Mouse (Mus musculus): ENCODE data around the gene Lnx2. TPM values are rescaled to one million over a fixed set of nuclear protein-coding genes. Genes with fewer than 3 reads are reported as not detected.

The Lnx2 gene
- polyA plus RNA-seq, 1 experiment, result 48.3 TPM

DNA sequence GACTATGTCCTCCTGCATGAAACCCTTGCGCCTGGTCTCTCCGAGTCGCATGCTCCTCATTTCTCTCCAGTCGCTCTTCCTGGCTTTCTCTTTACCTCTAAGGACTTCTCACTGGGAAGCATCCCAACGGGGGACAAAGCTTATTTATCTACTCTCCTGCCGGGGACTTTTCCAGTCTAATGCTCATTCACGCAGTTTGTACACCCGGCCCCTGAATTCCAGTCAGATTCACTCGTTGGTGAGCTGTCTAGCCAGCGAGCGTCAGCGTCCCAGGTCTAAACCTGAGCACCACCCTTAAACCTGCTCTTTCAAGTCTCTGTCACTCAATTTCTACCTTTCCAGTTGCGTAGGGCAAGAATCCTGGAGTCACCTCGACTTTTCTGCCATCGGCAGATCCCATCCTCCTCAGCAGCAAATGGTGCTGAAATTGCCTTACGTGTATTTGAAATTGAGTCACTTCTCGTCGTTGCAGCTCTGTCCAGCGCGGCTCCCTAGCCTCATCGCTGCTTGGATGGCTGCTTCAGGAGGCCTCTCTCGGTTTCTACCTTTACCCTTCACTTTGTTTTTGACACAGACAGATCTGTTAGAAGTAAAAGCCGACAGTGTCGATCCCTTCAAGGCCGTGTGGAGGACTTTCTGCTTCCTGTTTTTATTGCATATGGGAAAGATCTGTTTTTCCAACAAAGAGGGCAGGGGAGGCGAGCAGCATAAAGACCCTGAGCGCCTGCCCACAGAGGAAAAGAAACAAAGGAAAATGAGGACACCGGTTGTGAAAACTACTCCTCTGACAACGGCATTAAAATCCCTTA is 24.7 kb downstream of the Lnx2 start:
- 82% methylated on average over 29 of the region's 29 CpGs for WGBS
- Histone ChIP-seq H3K4me3 (ENCODE audit: control insufficient read depth, insufficient read depth, low read length) (no peak overlapping the region), H3K27me3 (ENCODE audit: control insufficient read depth, insufficient read depth, low read length) (no peaks in the 10 kb centered on the region), H3K4me1 (replicated peaks; ENCODE audit: control insufficient read depth, insufficient read depth, low read length) (peaks cover 14% of the 10 kb centered on the region), H3K27ac (ENCODE audit: control insufficient read depth, insufficient read depth, low read length) (peak overlapping the region; percentile 66; the same call in 1 of the 2 replicates), H3K36me3 (ENCODE audit: control insufficient read depth, insufficient read depth, low read length) (no peaks in the 10 kb centered on the region)
- TF ChIP-seq POLR2A (IDR thresholded peaks at IDR 0.05; ENCODE audit: control insufficient read depth, extremely low read depth, insufficient read depth, low read length, poor library complexity), result no peak
- TF ChIP-seq CTCF (IDR thresholded peaks at IDR 0.05; ENCODE audit: borderline replicate concordance, control insufficient read depth, extremely low read depth, insufficient read depth, low read length, poor library complexity), result no peak
- no peak for DNase-seq

DNA sequence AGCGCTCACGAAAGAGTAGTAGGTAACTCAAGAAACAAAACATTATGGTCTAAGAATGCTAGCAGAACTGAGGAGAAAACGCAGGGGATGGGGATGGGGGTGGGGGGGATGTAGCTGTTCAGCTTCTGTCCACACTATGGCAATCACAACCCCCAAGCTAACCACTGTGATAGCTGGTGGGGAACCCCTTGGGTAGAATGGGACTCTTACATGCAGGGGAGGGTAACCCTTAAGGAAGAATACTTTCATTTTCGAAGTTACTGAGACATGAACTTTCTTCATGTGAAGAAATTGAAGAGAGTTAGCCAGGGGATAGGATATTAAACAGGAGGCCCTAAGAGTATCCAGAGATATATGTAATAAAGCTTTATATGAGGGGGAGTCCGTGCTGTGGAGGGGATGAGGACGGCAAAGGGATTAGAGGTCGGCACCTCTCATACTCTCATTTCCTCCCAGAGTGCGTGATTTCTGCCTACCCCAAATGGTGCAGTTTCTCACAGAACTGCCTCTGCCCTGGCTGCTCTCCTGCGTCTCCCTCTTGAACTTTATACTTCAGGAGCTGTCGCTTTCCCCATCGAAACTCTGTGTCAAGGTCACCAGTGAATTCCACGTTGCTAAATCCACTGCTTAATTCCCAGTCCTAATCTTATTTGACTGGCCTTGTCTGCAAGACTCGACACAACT is 25.4 kb downstream of the Lnx2 start:
- no peaks in the 10 kb centered on the region for H3K36me3 ChIP-seq (ENCODE audit: control insufficient read depth, insufficient read depth, low read length)

DNA sequence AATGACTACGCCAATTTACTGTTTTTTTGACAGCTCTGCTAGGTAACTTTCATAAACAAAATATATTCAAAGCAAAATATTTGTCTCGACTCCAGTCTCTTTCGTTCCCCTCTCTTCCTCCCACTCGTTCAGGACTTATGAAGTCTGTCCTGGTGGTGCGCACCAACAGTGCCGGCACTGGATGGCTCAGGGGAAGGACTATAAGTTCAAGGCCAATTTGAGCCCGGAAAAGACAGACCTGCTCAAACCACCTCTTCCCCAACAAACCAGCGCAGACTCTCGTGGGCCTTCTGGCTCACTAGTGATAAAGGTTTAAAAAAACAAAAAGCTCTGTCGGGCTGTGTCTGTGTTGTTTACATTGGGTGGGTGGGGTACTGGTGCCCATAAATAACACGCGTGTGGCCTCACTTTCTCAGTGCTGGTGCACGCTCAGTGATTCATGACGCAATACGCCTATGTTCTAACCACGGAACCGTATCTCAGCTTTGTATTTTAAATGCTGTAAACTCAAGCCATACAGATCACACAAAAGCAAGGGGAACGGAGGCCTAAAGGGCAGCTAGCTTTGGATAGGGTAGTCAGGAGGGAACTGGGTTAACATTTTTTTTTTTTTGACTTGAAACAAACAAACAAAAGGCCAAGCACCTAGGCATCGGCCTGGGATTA is 26.7 kb downstream of the Lnx2 start:
- no peak overlapping the region for H3K4me3 ChIP-seq (ENCODE audit: control insufficient read depth, insufficient read depth, low read length)
- no peak for TF ChIP-seq CTCF (IDR thresholded peaks at IDR 0.05; ENCODE audit: borderline replicate concordance, control insufficient read depth, extremely low read depth, insufficient read depth, low read length, poor library complexity)
- no peak for DNase-seq
- H3K27me3 ChIP-seq (ENCODE audit: control insufficient read depth, insufficient read depth, low read length), result no peaks in the 10 kb centered on the region
- 93% methylated on average over 19 of the region's 19 CpGs for WGBS
- no peaks in the 10 kb centered on the region for H3K36me3 ChIP-seq (ENCODE audit: control insufficient read depth, insufficient read depth, low read length)
- H3K4me1 ChIP-seq (replicated peaks; ENCODE audit: control insufficient read depth, insufficient read depth, low read length), result peaks cover 18% of the 10 kb centered on the region
- H3K27ac ChIP-seq (ENCODE audit: control insufficient read depth, insufficient read depth, low read length), result no peak overlapping the region

More for the DNA sequence above, 25.4 kb downstream of the Lnx2 start:
- Histone ChIP-seq H3K27me3 (ENCODE audit: control insufficient read depth, insufficient read depth, low read length) (no peaks in the 10 kb centered on the region), H3K27ac (ENCODE audit: control insufficient read depth, insufficient read depth, low read length) (peak overlapping the region; percentile 66; the same call in 1 of the 2 replicates), H3K4me3 (ENCODE audit: control insufficient read depth, insufficient read depth, low read length) (peak overlapping the region; percentile 33), H3K4me1 (replicated peaks; ENCODE audit: control insufficient read depth, insufficient read depth, low read length) (peaks cover 16% of the 10 kb centered on the region)
- no peak for DNase-seq
- 25% methylated on average over 13 of the region's 13 CpGs for WGBS
- no peak for TF ChIP-seq POLR2A (IDR thresholded peaks at IDR 0.05; ENCODE audit: control insufficient read depth, extremely low read depth, insufficient read depth, low read length, poor library complexity)
- TF ChIP-seq CTCF (IDR thresholded peaks at IDR 0.05; ENCODE audit: borderline replicate concordance, control insufficient read depth, extremely low read depth, insufficient read depth, low read length, poor library complexity), result no peak

DNA sequence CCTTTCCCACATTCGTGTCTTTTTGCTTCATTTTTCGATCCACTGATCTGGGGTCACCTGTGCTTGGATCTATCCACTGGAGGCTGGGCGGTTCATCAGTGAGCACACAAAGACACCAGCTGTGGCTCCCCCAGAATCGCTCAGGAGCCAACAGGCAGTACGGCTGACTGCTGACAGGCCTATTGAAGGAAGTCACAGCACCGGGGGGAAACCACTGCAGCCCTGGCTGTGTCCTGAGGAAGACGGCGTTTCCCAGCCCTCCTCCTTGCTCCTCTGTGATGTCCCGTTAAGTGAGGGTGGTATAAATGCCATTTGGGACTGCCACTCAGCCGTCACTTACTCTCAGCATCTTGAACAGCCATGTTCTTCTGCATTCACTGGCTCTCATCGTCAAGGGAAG is 30.5 kb downstream of the Lnx2 start:
- WGBS, result 40% methylated on average over 11 of the region's 11 CpGs
- Histone ChIP-seq H3K27me3 (ENCODE audit: control insufficient read depth, insufficient read depth, low read length) (no peaks in the 10 kb centered on the region), H3K4me1 (replicated peaks; ENCODE audit: control insufficient read depth, insufficient read depth, low read length) (peaks cover 6% of the 10 kb centered on the region), H3K4me3 (ENCODE audit: control insufficient read depth, insufficient read depth, low read length) (no peak overlapping the region), H3K27ac (ENCODE audit: control insufficient read depth, insufficient read depth, low read length) (no peak overlapping the region), H3K36me3 (ENCODE audit: control insufficient read depth, insufficient read depth, low read length) (peaks cover 10% of the 10 kb centered on the region)
- no peak for TF ChIP-seq POLR2A (IDR thresholded peaks at IDR 0.05; ENCODE audit: control insufficient read depth, extremely low read depth, insufficient read depth, low read length, poor library complexity)
- no peak for TF ChIP-seq CTCF (IDR thresholded peaks at IDR 0.05; ENCODE audit: borderline replicate concordance, control insufficient read depth, extremely low read depth, insufficient read depth, low read length, poor library complexity)
- DNase-seq, result no peak

DNA sequence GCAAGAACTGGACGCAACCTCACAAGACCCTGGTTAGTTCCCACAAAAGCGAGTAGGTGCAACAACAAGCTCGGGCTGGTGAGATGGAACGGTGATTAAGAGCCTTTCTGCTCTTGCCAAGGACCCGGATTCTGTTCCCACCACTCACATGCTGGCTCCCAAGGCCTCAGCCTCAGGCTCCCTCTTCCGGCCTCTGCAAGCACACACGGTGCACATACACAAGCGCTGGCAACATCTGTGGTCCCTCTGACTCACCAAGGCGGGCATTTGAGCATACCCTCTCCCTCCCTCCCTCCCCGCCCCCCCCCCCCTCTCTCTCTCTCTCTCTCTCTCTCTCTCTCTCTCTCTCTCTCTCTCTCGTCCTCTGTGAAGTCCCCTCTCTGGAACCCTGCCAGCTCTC is 31.1 kb downstream of the Lnx2 start:
- DNase-seq, result no peak
- Histone ChIP-seq H3K27me3 (ENCODE audit: control insufficient read depth, insufficient read depth, low read length) (no peaks in the 10 kb centered on the region), H3K36me3 (ENCODE audit: control insufficient read depth, insufficient read depth, low read length) (peaks cover 17% of the 10 kb centered on the region), H3K27ac (ENCODE audit: control insufficient read depth, insufficient read depth, low read length) (no peak overlapping the region), H3K4me1 (replicated peaks; ENCODE audit: control insufficient read depth, insufficient read depth, low read length) (peaks cover 6% of the 10 kb centered on the region), H3K4me3 (ENCODE audit: control insufficient read depth, insufficient read depth, low read length) (no peak overlapping the region)
- 86% methylated on average over 10 of the region's 11 CpGs for WGBS
- no peak for TF ChIP-seq POLR2A (IDR thresholded peaks at IDR 0.05; ENCODE audit: control insufficient read depth, extremely low read depth, insufficient read depth, low read length, poor library complexity)
- no peak for TF ChIP-seq CTCF (IDR thresholded peaks at IDR 0.05; ENCODE audit: borderline replicate concordance, control insufficient read depth, extremely low read depth, insufficient read depth, low read length, poor library complexity)

DNA sequence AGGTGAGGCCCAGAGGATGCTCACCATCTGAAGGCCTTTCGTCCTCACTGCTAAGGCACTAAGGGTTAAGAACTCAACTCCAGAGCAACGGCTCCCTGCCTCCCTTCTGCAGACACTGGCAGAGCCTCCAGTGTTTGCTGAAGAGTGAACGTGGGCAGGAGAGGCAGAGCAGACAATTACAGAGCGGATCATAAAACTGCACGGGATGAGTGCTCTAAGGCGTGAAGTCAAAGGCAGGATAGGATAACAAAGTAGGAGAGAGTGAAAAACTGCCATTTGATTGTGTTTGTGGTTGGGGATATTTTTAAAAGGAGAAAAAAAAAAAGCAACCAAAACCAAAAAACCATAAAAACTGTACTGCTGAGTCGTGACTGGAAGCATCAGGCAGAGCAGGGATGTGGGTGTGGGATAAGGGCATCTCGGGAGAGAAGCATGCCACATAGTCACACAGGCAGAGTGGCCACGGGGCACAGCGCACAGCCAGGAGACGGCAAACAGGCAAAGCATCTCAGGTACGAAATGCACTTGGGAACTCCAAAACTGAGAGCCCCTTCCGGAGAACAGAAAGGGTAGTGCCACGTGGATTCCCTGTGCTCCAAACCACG is 33.0 kb downstream of the Lnx2 start:
- no peak overlapping the region for H3K4me3 ChIP-seq (ENCODE audit: control insufficient read depth, insufficient read depth, low read length)
- no peak for TF ChIP-seq CTCF (IDR thresholded peaks at IDR 0.05; ENCODE audit: borderline replicate concordance, control insufficient read depth, extremely low read depth, insufficient read depth, low read length, poor library complexity)
- no peak for TF ChIP-seq POLR2A (IDR thresholded peaks at IDR 0.05; ENCODE audit: control insufficient read depth, extremely low read depth, insufficient read depth, low read length, poor library complexity)
- H3K27me3 ChIP-seq (ENCODE audit: control insufficient read depth, insufficient read depth, low read length), result no peaks in the 10 kb centered on the region
- peaks cover 19% of the 10 kb centered on the region for H3K36me3 ChIP-seq (ENCODE audit: control insufficient read depth, insufficient read depth, low read length)
- H3K27ac ChIP-seq (ENCODE audit: control insufficient read depth, insufficient read depth, low read length), result no peak overlapping the region
- no peak for DNase-seq
- WGBS, result 93% methylated on average over 15 of the region's 15 CpGs
- peaks cover 3% of the 10 kb centered on the region for H3K4me1 ChIP-seq (replicated peaks; ENCODE audit: control insufficient read depth, insufficient read depth, low read length)
